Mouse (Mus musculus) olfactory bulb, adult 2 months (tissue): Measurements from ENCODE around the gene Rpl11. TPM values are rescaled to one million over a fixed set of nuclear protein-coding genes. Genes with fewer than 3 reads are reported as not detected.
A peak's percentile ranks its signal among the peaks of the same experiment; 100 is the strongest.

Experiments used
- H3K27ac ChIP-seq: fragments of 200-500 bp; 2 replicates; pipeline ENCODE4 v1.5.1; 2012; ENCODE audit warnings: low read depth, low read length; ENCODE audit not compliant: insufficient read depth
- H3K4me1 ChIP-seq: fragments of 200-500 bp; 2 replicates; pipeline ENCODE4 v1.6.1; 2012; ENCODE audit warnings: low read length; ENCODE audit not compliant: control insufficient read depth, insufficient read depth
- H3K4me3 ChIP-seq: fragments of 200-500 bp; 2 replicates; pipeline ENCODE4 v1.5.1; 2012; ENCODE audit warnings: mild to moderate bottlenecking, low read depth, low read length, moderate library complexity; ENCODE audit not compliant: insufficient read depth
- CTCF ChIP-seq: fragments of 200-500 bp; IDR thresholded peaks from 2 replicates; pipeline ENCODE4 v1.5.1; 2012; ENCODE audit warnings: low read depth, mild to moderate bottlenecking, low read length, moderate library complexity; ENCODE audit not compliant: insufficient read depth
- POLR2A ChIP-seq: fragments of 200-500 bp; IDR thresholded peaks from 2 replicates; pipeline ENCODE4 v1.6.1; 2012; ENCODE audit warnings: mild to moderate bottlenecking, low read depth, low read length, moderate library complexity; ENCODE audit not compliant: insufficient read depth
- WGBS: fragments of 180-500 bp; shearing (Covaris S2); methylation state at CpG from one replicate; pipeline ENCODE4 v1.1.7; 2018; 5-methylcytosine and 5-hydroxymethylcytosine counted together
- polyA plus RNA-seq: library from polyadenylated mRNA; stranded (reverse); fragments of >200 nt; gene quantifications from 2 replicates; pipeline ENCODE4 v1.2.4, GENCODE M21; 2012; ENCODE audit warnings: low replicate concordance; ENCODE audit not compliant: missing spikeins, insufficient read depth, insufficient read length

Gene Rpl11
- polyA plus RNA-seq, 1 experiment, result not detected

DNA sequence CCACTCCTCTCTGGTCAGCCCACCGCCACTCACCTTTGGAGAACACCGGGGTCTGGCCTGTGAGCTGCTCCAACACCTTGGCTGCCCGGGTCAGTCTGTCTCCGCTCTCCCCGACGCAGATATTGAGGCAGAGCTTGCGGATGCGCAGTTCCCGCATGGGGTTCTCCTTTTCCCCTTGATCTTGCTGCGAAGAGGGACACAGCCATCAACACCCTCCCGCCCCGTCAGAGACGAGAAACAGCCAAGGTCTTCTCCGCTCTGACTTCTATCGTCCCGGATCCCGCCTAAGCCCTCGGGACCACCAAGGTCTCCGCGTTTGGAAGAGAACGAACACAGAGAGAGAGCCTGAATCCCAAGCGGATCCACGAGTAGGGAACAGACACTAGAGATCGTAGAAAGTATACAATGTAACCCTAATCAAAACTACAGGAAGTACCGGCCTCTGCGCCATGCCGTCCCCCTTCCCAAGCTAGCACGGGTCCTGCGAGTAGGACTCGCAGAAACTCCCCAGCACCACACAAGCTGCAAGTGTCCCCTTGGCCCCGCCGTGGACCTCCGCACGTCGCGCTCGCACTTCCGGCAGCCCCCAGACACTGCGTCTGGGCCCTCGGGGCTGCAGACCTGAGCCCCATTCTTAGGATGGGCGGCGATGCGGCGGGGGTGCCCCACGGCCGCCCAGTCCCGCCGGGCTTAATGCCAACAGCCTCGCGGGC lies 538 bp downstream of the Rpl11 start:
- Histone ChIP-seq H3K27ac (0 out of 2 replicates have a peak overlapping the region, but pooled peaks have one; percentile 47), H3K4me3 (peak overlapping the region; percentile 79), H3K4me1 (peaks cover 9% of the 10 kb centered on the region)
- TF ChIP-seq CTCF (no peak), POLR2A (no peak)
- WGBS, result under 1% methylated on average over 50 of the region's 50 CpGs

DNA sequence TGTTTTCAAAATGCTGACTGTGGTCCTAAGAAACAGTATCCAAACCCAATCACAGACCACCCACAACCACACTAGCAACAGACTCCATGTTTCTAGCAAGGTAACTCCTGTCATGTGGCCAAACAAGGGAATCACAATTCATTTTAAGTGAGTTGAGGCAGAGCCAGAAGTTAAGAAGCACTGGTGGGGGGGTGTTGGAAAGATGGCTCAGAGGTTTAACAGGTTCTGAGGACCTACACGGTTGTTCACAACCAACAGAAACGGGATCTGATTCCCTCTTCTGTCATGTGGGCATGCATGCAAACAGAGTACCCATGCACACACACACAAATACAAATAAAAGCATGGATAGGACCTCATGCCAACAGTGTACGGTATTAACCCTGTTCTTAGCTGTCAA lies 1.2 kb downstream of the Rpl11 start:
- Histone ChIP-seq H3K4me1 (peaks cover 9% of the 10 kb centered on the region), H3K4me3 (peak overlapping the region; percentile 79), H3K27ac (no peak overlapping the region)
- WGBS, result 4% methylated on average over 3 of the region's 3 CpGs
- TF ChIP-seq POLR2A (no peak), CTCF (no peak)

DNA sequence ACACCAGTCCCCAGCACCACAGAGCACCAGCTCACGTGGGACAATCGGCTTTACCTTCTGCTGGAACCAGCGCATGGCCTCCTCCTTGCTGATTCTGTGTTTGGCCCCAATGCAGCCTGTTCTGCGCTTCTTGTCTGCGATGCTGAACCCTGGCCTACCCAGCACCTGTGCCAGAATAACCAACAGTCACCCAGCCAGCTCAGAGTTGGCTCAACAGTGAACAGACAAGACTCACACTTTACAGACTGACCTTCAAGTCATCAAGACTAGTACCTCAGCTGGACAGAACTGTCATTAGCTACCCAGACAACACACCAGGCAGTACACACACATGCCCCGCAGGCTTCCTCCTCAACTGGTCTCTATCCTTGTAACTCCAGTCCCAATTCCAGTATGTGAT lies 3.0 kb downstream of the Rpl11 start:
- 90% methylated on average over 6 of the region's 6 CpGs for WGBS
- Histone ChIP-seq H3K4me1 (peaks cover 9% of the 10 kb centered on the region), H3K4me3 (no peak overlapping the region), H3K27ac (no peak overlapping the region)
- TF ChIP-seq CTCF, result no peak
- TF ChIP-seq POLR2A, result no peak

DNA sequence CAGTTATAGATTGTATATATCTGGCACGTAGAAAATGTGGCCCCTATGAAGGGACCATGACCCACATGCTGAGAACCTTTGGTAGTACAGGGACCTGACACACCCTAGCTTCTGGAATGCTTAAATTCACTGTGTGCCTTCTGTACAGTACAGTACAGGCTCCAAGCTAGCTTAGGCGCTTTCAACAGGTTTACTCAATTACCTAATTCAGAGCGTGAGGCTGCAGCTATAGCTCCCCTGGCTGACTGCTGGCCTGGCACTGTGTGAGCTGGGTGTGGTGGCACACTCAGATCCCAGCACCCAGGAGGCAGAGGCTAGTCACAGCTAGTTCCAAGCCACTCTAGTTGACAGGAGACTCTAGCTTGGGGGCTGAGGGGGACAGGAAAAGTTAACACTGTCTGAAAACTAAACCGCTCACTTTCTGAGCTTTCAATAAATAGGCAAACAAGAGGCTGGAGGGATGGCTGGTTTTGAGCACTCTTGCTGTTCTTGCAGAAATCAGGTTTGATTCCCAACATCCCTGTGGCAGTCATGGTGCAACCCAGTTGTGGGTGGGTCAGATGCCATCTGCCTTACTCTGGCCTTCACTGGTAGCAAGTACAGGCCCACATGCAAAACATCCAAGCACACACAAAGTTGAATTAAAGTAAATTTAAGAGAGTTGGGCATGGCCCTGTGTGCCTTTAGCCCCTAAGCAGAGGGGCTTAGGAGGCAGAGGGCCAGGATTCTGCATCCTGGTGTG lies 4.8 kb downstream of the Rpl11 start:
- H3K4me3 ChIP-seq, result no peak overlapping the region
- TF ChIP-seq POLR2A, result no peak
- TF ChIP-seq CTCF, result no peak
- no peak overlapping the region for H3K27ac ChIP-seq
- 78% methylated on average over 4 of the region's 4 CpGs for WGBS
- peaks cover 9% of the 10 kb centered on the region for H3K4me1 ChIP-seq

DNA sequence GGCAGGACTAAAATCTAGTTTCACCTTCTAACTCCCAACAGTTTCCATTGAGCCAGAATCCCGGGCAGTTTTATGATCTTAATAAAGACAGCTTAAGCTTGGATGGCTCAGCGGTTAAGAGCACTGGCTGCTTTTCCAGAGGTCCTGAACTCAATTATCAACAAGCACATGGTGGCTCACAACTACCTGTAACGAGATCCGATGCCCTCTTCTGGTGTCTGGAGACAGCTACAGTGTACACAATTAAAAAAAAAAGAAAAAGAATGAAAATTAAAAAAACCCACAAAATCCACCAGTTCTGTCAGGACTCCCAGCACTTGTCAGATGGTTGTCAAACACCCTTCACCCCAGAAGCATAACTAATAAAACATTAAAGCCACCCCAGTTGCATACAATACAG lies 5.6 kb downstream of the Rpl11 start:
- H3K4me3 ChIP-seq, result no peak overlapping the region
- H3K4me1 ChIP-seq, result peaks cover 9% of the 10 kb centered on the region
- 48% methylated on average over 4 of the region's 4 CpGs for WGBS
- TF ChIP-seq CTCF (no peak), POLR2A (no peak)
- H3K27ac ChIP-seq, result no peak overlapping the region

DNA sequence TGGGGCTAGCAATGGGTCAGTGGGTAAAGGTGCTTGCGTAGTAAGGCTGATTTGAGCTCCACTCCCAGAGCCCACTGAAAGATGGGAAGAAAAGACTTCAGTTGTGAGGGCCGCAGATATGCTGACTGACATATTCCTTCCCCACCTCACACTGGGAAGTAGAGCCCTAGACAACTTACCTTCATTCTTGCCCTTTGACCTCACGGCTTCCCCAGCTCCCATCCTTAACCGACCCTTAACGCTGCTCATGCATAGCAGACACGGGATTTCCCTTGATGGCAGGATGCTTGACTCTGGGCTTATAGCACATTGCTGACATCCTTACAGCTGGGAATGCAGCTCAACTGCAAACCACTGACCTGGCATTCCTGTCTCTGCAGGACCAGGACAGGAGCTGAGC lies 6.3 kb downstream of the Rpl11 start:
- TF ChIP-seq CTCF, result no peak
- TF ChIP-seq POLR2A, result no peak
- Histone ChIP-seq H3K4me3 (no peak overlapping the region), H3K27ac (no peak overlapping the region), H3K4me1 (peaks cover 9% of the 10 kb centered on the region)
- WGBS, result 86% methylated on average over 6 of the region's 6 CpGs

DNA sequence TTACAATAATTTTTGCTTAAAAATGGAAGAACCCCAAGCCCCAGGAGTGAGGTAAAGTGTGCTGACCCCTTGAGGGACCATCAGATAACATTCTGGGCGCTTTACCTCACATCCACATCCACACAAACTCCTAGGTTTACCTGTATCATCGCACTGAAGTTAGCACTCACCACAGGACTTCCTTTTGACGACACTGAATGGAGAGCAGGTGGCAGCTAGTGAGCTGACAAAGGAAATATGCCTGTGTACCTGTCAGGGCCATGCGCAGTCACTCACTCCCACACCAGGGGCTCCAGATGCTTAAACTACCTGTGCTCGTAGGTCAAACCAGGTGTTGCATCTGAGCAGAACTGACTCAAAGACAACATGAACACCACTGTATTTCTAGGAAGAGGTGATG lies 8.1 kb downstream of the Rpl11 start:
- TF ChIP-seq CTCF, result no peak
- no peak for TF ChIP-seq POLR2A
- H3K4me3 ChIP-seq, result no peak overlapping the region
- H3K4me1 ChIP-seq, result 0 out of 2 replicates have a peak, but pooled peaks cover under 1% of the 10 kb centered on the region
- 90% methylated on average over 5 of the region's 5 CpGs for WGBS
- H3K27ac ChIP-seq, result no peak overlapping the region

DNA sequence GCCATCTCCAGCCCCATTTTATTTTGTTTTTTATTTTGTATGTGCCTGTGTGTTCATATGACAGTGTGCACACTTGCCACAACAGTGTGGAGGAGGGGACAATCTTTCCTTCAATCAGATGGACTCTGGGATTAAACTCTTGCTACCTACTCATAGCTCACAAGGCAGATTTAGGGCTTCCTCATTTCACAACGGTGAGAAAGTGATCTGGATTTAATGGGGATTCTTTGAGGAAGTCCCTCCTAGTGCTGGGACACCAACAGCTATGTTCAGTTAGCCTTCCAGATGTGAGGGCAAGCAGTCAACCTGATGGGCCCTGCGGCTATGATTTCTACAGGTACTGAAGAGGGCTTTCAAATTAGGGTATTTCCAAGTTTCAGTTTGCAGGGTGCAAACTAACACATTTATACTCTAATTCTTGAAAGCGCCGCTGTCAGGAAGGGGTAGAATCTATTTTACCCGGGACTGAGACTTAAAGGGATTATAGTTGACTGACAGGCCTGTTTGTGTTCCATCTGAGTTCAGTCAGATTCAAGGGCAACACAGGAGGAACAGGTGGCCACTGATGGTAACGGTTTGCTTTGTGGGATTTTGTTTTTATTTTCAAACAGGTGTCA lies 9.3 kb downstream of the Rpl11 start:
- 79% methylated on average over 6 of the region's 6 CpGs for WGBS

DNA sequence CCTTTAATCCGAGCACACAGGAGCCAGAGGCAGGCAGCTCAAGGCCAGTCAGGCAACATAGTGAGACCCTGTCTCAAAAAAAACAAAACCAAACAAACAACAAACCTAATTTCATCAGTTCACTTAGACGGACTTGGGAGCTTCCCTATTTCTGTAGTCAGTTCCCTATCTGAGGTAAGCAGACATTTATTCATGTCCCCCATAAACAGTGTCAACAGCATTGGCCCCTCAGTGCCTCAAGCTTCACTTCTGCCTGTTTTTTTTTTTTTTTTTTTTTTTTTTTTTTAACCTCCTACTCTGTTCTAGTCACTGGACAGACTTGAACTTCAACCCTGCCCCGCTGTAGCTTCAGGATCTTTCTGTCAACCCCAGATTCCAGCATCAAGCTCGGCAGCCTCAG lies 18.1 kb downstream of the Rpl11 start:
- no peak overlapping the region for H3K4me3 ChIP-seq
- 80% methylated on average over 4 of the region's 4 CpGs for WGBS
- no peaks in the 10 kb centered on the region for H3K4me1 ChIP-seq
- TF ChIP-seq POLR2A, result no peak
- no peak for TF ChIP-seq CTCF
- no peak overlapping the region for H3K27ac ChIP-seq

More for the DNA sequence above, 9.3 kb downstream of the Rpl11 start:
- H3K27ac ChIP-seq, result no peak overlapping the region
- no peak for TF ChIP-seq CTCF
- TF ChIP-seq POLR2A, result no peak
- no peak overlapping the region for H3K4me3 ChIP-seq
- H3K4me1 ChIP-seq, result no peaks in the 10 kb centered on the region
